Mouse (Mus musculus): ENCODE data around the gene Wdr95.

Gene Wdr95

GRCm38 (mm10) chr5:149582642-149583262 is 54.3 kb downstream of the Wdr95 start:
- no peak for DNase-seq (ENCODE audit: low spot score)

- no peak for DNase-seq (ENCODE audit: low spot score)
These were observed 55.0 kb downstream of the Wdr95 start for GRCm38 (mm10) chr5:149583507-149583906.

- no peak for DNase-seq (ENCODE audit: low spot score)
These were observed 55.7 kb downstream of the Wdr95 start for GRCm38 (mm10) chr5:149584154-149584655.

- DNase-seq (ENCODE audit: low spot score): no peak
These were observed 56.8 kb downstream of the Wdr95 start for GRCm38 (mm10) chr5:149585231-149585630.

GRCm38 (mm10) chr5:149585910-149586309 is 57.4 kb downstream of the Wdr95 start:
- no peak for DNase-seq (ENCODE audit: low spot score)

- no peak for DNase-seq (ENCODE audit: low spot score)
These were observed 58.9 kb downstream of the Wdr95 start for GRCm38 (mm10) chr5:149587327-149587895.

GRCm38 (mm10) chr5:149588814-149589534 is 60.5 kb downstream of the Wdr95 start:
- no peak for DNase-seq (ENCODE audit: low spot score)

GRCm38 (mm10) chr5:149589932-149590331 is 61.5 kb downstream of the Wdr95 start:
- DNase-seq (ENCODE audit: low spot score): no peak

GRCm38 (mm10) chr5:149594215-149594614 is 65.7 kb downstream of the Wdr95 start:
- DNase-seq (ENCODE audit: low spot score): no peak

- DNase-seq (ENCODE audit: low spot score): no peak
These were observed 68.9 kb downstream of the Wdr95 start for GRCm38 (mm10) chr5:149597351-149597750.

- no peak for DNase-seq (ENCODE audit: low spot score)
These were observed 73.5 kb downstream of the Wdr95 start for GRCm38 (mm10) chr5:149601996-149602395.

- no peak for DNase-seq (ENCODE audit: low spot score)
These were observed 74.8 kb downstream of the Wdr95 start for GRCm38 (mm10) chr5:149603241-149603640.

- DNase-seq (ENCODE audit: low spot score): no peak
These were observed 78.7 kb downstream of the Wdr95 start for GRCm38 (mm10) chr5:149607083-149607720.

GRCm38 (mm10) chr5:149611476-149612164 is 83.1 kb downstream of the Wdr95 start:
- no peak for DNase-seq (ENCODE audit: low spot score)

- peak; percentile 25 for DNase-seq (ENCODE audit: low spot score)
These were observed 83.7 kb downstream of the Wdr95 start for GRCm38 (mm10) chr5:149612165-149612518.

GRCm38 (mm10) chr5:149612740-149613139 is 84.3 kb downstream of the Wdr95 start:
- DNase-seq (ENCODE audit: low spot score): peak; percentile 40

GRCm38 (mm10) chr5:149616138-149616537 is 87.7 kb downstream of the Wdr95 start:
- no peak for DNase-seq (ENCODE audit: low spot score)

GRCm38 (mm10) chr5:149616817-149617216 is 88.3 kb downstream of the Wdr95 start:
- DNase-seq (ENCODE audit: low spot score): no peak

GRCm38 (mm10) chr5:149617776-149618425 is 89.4 kb downstream of the Wdr95 start:
- no peak for DNase-seq (ENCODE audit: low spot score)

- no peak for DNase-seq (ENCODE audit: low spot score)
These were observed 93.7 kb downstream of the Wdr95 start for GRCm38 (mm10) chr5:149622152-149622551.

- DNase-seq (ENCODE audit: low spot score): no peak
These were observed 94.2 kb downstream of the Wdr95 start for GRCm38 (mm10) chr5:149622644-149623043.

Measured in MN1 (cell line).